Mouse (Mus musculus) ovary, postnatal 14 days (tissue): ENCODE data around the gene Fam227b.
A peak's percentile ranks its signal among the peaks of the same experiment; 100 is the strongest.

Source experiments
- DNase-seq: peaks from one replicate; pipeline ENCODE4 v3.0.0; 2022; ENCODE audit warnings: low spot score

Fam227b gene

GRCm38 (mm10) chr2:126151855-126152571, at the start of gene Fam227b, which contains the start of gene Dtwd1:
Fam227b (minus strand) TSS chr2:126152004.
Dtwd1 (plus strand) TSS chr2:126152141.
- DNase-seq = peak; percentile 99

- no peak for DNase-seq
Measured at GRCm38 (mm10) chr2:126198971-126199370, 47.2 kb upstream of the Fam227b start.

- DNase-seq = no peak
Measured at GRCm38 (mm10) chr2:126195631-126196356, 44.0 kb upstream of the Fam227b start.

GRCm38 (mm10) chr2:126192129-126192528, 40.3 kb upstream of the Fam227b start:
- DNase-seq = no peak

- no peak for DNase-seq
Measured at GRCm38 (mm10) chr2:126191306-126191705, 39.5 kb upstream of the Fam227b start.

- DNase-seq = no peak
Measured at GRCm38 (mm10) chr2:126171427-126171826, 19.6 kb upstream of the Fam227b start.

- DNase-seq = no peak
Measured at GRCm38 (mm10) chr2:126166848-126167617, 15.2 kb upstream of the Fam227b start.

- DNase-seq = no peak
Measured at GRCm38 (mm10) chr2:126166335-126166734, 14.5 kb upstream of the Fam227b start.

- DNase-seq = no peak
Measured at GRCm38 (mm10) chr2:126165277-126166018, 13.6 kb upstream of the Fam227b start.

GRCm38 (mm10) chr2:126147723-126148122, 4.1 kb downstream of the Fam227b start:
- no peak for DNase-seq

GRCm38 (mm10) chr2:126094616-126095015, 57.2 kb downstream of the Fam227b start:
- DNase-seq = no peak

GRCm38 (mm10) chr2:126090432-126090831, 61.4 kb downstream of the Fam227b start:
- DNase-seq = no peak

GRCm38 (mm10) chr2:126086187-126086586, 65.6 kb downstream of the Fam227b start:
- DNase-seq = no peak

- DNase-seq = no peak
Measured at GRCm38 (mm10) chr2:126084326-126084725, 67.5 kb downstream of the Fam227b start.

- DNase-seq = no peak
Measured at GRCm38 (mm10) chr2:126079086-126079485, 72.7 kb downstream of the Fam227b start.

GRCm38 (mm10) chr2:126076506-126076905, 75.3 kb downstream of the Fam227b start:
- DNase-seq = no peak

GRCm38 (mm10) chr2:126073744-126074143, 78.1 kb downstream of the Fam227b start:
- DNase-seq = no peak

GRCm38 (mm10) chr2:126069740-126070139, 82.1 kb downstream of the Fam227b start:
- DNase-seq = no peak

GRCm38 (mm10) chr2:126065303-126065856, 86.4 kb downstream of the Fam227b start:
- no peak for DNase-seq

- no peak for DNase-seq
Measured at GRCm38 (mm10) chr2:126064814-126065213, 87.0 kb downstream of the Fam227b start.

GRCm38 (mm10) chr2:126062876-126063275, 88.9 kb downstream of the Fam227b start:
- DNase-seq = no peak
